ENCODE assay signal across 12 mouse cellular contexts in genomic region chr4:130889777-130890510, GRCm38 (mm10). TPM values are rescaled to one million over a fixed set of nuclear protein-coding genes. Genes with fewer than 3 reads are reported as not detected.
DNase-seq lines count a peak whose midpoint lies in the region; ATAC-seq and TF ChIP-seq lines count a peak whose summit lies in the region.
"Had no signal": no experiment of that assay in that cellular context is flagged by ENCODE, and none has a peak within 500 bp of the region (broad histone marks: within the 10 kb centered on the region; RNA-seq: fewer than 3 reads in every experiment).

No protein-coding gene starts in this region.

- no peak overlapping the region for H3K4me3 ChIP-seq in heart, embryonic 11.5 days (ENCODE audit: low read depth, low read length)
- H3K4me3 ChIP-seq in CH12.LX (replicated peaks in 1 of 3; ENCODE audit: low read depth in 2 of 3, low read length in 2 of 3, poor library complexity in 1 of 3): no peak overlapping the region
- H3K4me3 ChIP-seq in kidney, embryonic 14.5 days (ENCODE audit: low read length): no peak overlapping the region
- no peak overlapping the region for H3K4me3 ChIP-seq in lung, embryonic 15.5 days
- H3K4me3 ChIP-seq: embryonic facial prominence, embryonic 12.5 days had no signal

- peaks cover 3% of the 10 kb centered on the region; the same call in 1 of the 2 replicates for H3K27me3 ChIP-seq in heart, embryonic 11.5 days (ENCODE audit: control insufficient read depth, insufficient read depth, low read length)
- peaks cover 55% of the 10 kb centered on the region for H3K27me3 ChIP-seq in CH12.LX (replicated peaks)
- H3K27me3 ChIP-seq in kidney, embryonic 14.5 days (ENCODE audit: control insufficient read depth, insufficient read depth, low read length): no peaks in the 10 kb centered on the region
- H3K27me3 ChIP-seq in lung, embryonic 15.5 days: no peaks in the 10 kb centered on the region; the same call in 1 of the 2 replicates
- H3K27me3 ChIP-seq: embryonic facial prominence, embryonic 12.5 days had no signal

- H3K79me2 ChIP-seq in CH12.LX (replicated peaks; ENCODE audit: control insufficient read depth, extremely low read depth, insufficient read depth, poor library complexity, severe bottlenecking): no peaks in the 10 kb centered on the region

- TF ChIP-seq CTCF in CH12.LX (conservative IDR thresholded peaks at IDR 0.05 in 1 of 2, IDR thresholded peaks at IDR 0.05 in 1 of 2; ENCODE audit: low read depth in 2 of 2, low read length in 2 of 2): no peak

- no peak for TF ChIP-seq RAD21 in CH12.LX (IDR thresholded peaks at IDR 0.05; ENCODE audit: low read depth, low read length)

- H3K9ac ChIP-seq in heart, embryonic 11.5 days (ENCODE audit: low read depth, low read length): no peak overlapping the region
- H3K9ac ChIP-seq in CH12.LX (ENCODE audit: insufficient read depth, low read depth): no peak overlapping the region
- no peak overlapping the region for H3K9ac ChIP-seq in kidney, embryonic 14.5 days (ENCODE audit: low read depth, low read length)
- H3K9ac ChIP-seq in lung, embryonic 15.5 days: no peak overlapping the region
- H3K9ac ChIP-seq: embryonic facial prominence, embryonic 12.5 days had no signal

- TF ChIP-seq POLR2A in CH12.LX (IDR thresholded peaks at IDR 0.05; ENCODE audit: low read depth, low read length): no peak

- no peak for DNase-seq in heart, postnatal 25 days (ENCODE audit: low spot score)
- no peak for DNase-seq in CH12.LX (ENCODE audit: extremely low read depth)
- no peak for DNase-seq in right cerebral cortex, postnatal 14 days
- DNase-seq in adrenal gland, adult 18-20 months (ENCODE audit: low spot score in 2 of 2): no peak
- no peak for DNase-seq in ovary, adult 18-20 months (ENCODE audit: low spot score)

- peaks cover 9% of the 10 kb centered on the region for H3K4me1 ChIP-seq in heart, embryonic 11.5 days (ENCODE audit: control insufficient read depth, insufficient read depth, low read length)
- peaks cover 3% of the 10 kb centered on the region in 2 experiments; a peak in 1 of 4 replicates for H3K4me1 ChIP-seq in CH12.LX (ENCODE audit: control insufficient read depth in 1 of 2, insufficient read depth in 2 of 2)
- peaks cover 11% of the 10 kb centered on the region; the same call in 1 of the 2 replicates for H3K4me1 ChIP-seq in kidney, embryonic 14.5 days (ENCODE audit: control insufficient read depth, insufficient read depth, low read length)
- 0 out of 2 replicates have a peak, but pooled peaks cover 6% of the 10 kb centered on the region for H3K4me1 ChIP-seq in lung, embryonic 15.5 days

- in situ Hi-C loops in CH12.LX (cut with MboI; ENCODE audit: low pct_ligation_motif_present, low pct_unique_long_range_greater_than_20kb, low sequenced_read_pairs): no loop called here

- 0 out of 2 replicates have a peak, but pooled peaks have one; percentile 41 for ATAC-seq in heart, embryonic 11.5 days (replicated peaks; ENCODE audit: insufficient number of reproducible peaks, low FRiP score, low TSS enrichment)
- ATAC-seq in kidney, embryonic 14.5 days (ENCODE audit: low FRiP score, low TSS enrichment): peak; percentile 14; the same call in 1 of the 2 replicates
- peak; percentile 35; the same call in 1 of the 2 replicates for ATAC-seq in lung, embryonic 15.5 days (ENCODE audit: borderline replicate concordance, extremely low read depth, low FRiP score, low TSS enrichment)
- ATAC-seq: forebrain, embryonic 16.5 days had no signal

- no peaks in the 10 kb centered on the region for H3K36me3 ChIP-seq in heart, embryonic 11.5 days (ENCODE audit: control insufficient read depth, insufficient read depth, low read length)
- no peaks in the 10 kb centered on the region for H3K36me3 ChIP-seq in CH12.LX (replicated peaks in 1 of 2; ENCODE audit: control insufficient read depth in 1 of 2, insufficient read depth in 1 of 2, low read length in 1 of 2)
- H3K36me3 ChIP-seq in kidney, embryonic 14.5 days (ENCODE audit: control insufficient read depth, insufficient read depth, low read length): no peaks in the 10 kb centered on the region
- H3K36me3 ChIP-seq in lung, embryonic 15.5 days: no peaks in the 10 kb centered on the region
- H3K36me3 ChIP-seq: embryonic facial prominence, embryonic 12.5 days had no signal

- TF ChIP-seq EP300 in CH12.LX (IDR thresholded peaks at IDR 0.05; ENCODE audit: low read length): no peak

- 23% methylated on average over 11 of the region's 11 CpGs for WGBS in heart, embryonic 11.5 days (ENCODE audit: insufficient replicate concordance)
- 35% methylated on average over 10 of the region's 11 CpGs for WGBS in kidney, embryonic 14.5 days
- WGBS in lung, embryonic 15.5 days: 26% methylated on average over 10 of the region's 11 CpGs

- H3K27ac ChIP-seq in heart, embryonic 11.5 days (ENCODE audit: low read depth, low read length): peak overlapping the region; percentile 15; the same call in 1 of the 2 replicates
- H3K27ac ChIP-seq in CH12.LX (ENCODE audit: insufficient read depth, low read depth): no peak overlapping the region
- no peak overlapping the region for H3K27ac ChIP-seq in kidney, embryonic 14.5 days (ENCODE audit: low read depth, low read length)
- H3K27ac ChIP-seq in lung, embryonic 15.5 days: no peak overlapping the region
- H3K27ac ChIP-seq: embryonic facial prominence, embryonic 12.5 days had no signal

- intact Hi-C loops in heart, postnatal 25 days (cut with DNase I): no loop called here

- dilution Hi-C loops in CH12.LX (cut with MboI; ENCODE audit: extremely low pct_ligation_motif_present, extremely low pct_unique_long_range_greater_than_20kb, low sequenced_read_pairs): no loop called here

- H3K9me3 ChIP-seq in heart, embryonic 11.5 days (replicated peaks; ENCODE audit: control insufficient read depth, low read length): no peaks in the 10 kb centered on the region
- peaks cover 4% of the 10 kb centered on the region for H3K9me3 ChIP-seq in CH12.LX (replicated peaks; ENCODE audit: low read length)
- H3K9me3 ChIP-seq in kidney, embryonic 14.5 days (ENCODE audit: control insufficient read depth, low read length): no peaks in the 10 kb centered on the region
- H3K9me3 ChIP-seq in lung, embryonic 15.5 days: no peaks in the 10 kb centered on the region
- H3K9me3 ChIP-seq: embryonic facial prominence, embryonic 12.5 days had no signal

- H3K4me2 ChIP-seq in heart, embryonic 11.5 days: no peak overlapping the region
- H3K4me2 ChIP-seq in CH12.LX (ENCODE audit: insufficient read depth, low read depth, poor library complexity, severe bottlenecking): no peak overlapping the region
- no peak overlapping the region for H3K4me2 ChIP-seq in kidney, embryonic 14.5 days (replicated peaks; ENCODE audit: low read depth, low read length)
- no peak overlapping the region for H3K4me2 ChIP-seq in lung, embryonic 15.5 days
- H3K4me2 ChIP-seq: embryonic facial prominence, embryonic 12.5 days had no signal

TF ChIP-seq in CH12.LX, 34 proteins besides CTCF, POLR2A, EP300 and RAD21:
- TF ChIP-seq USF2 (conservative IDR thresholded peaks at IDR 0.05; ENCODE audit: low read depth, low read length) (no peak), PAX5 (IDR thresholded peaks at IDR 0.05; ENCODE audit: low read length) (no peak), ZC3H11A (IDR thresholded peaks at IDR 0.05; ENCODE audit: low read depth, low read length) (no peak), BHLHE40 (IDR thresholded peaks at IDR 0.05; ENCODE audit: low read depth, low read length) (0 out of 2 replicates have a peak, but pooled peaks have one; percentile 23)

RNA-seq across cellular contexts. Expression of gene Laptm5, which starts 23.0 kb away (rescaled TPM):
- 15.0 and 18.2 TPM in 2 replicates for polyA plus RNA-seq in heart, embryonic 11.5 days (2014; fragmentation: Nextera tagmentation; extraction: Ambion mirVana)
- 10 to 100 TPM; 17.8 to 18.4 TPM for total RNA-seq in heart, postnatal 25 days (2021)
- total RNA-seq in CH12.LX (2012; rRNA removed) (182 and 225 TPM in 2 replicates), CH12.LX (2014; rRNA removed) (32.3 and 41.1 TPM in 2 replicates)
- polyA plus RNA-seq in CH12.LX (2012; ENCODE audit: insufficient read length, low read depth): 486 and 594 TPM in 2 replicates
- polyA plus RNA-seq in kidney, embryonic 14.5 days (2014; fragmentation: Nextera tagmentation; extraction: Ambion mirVana): 19.7 and 29.5 TPM in 2 replicates
- 37.8 and 45.5 TPM in 2 replicates for polyA plus RNA-seq in lung, embryonic 15.5 days (2015; fragmentation: Nextera tagmentation; extraction: Ambion mirVana)
- 10 to 100 TPM; 25.1 to 54.6 TPM for total RNA-seq in adrenal gland, adult 18-20 months (2021)

RNA-seq across cellular contexts. Expression of gene Matn1, which starts 54.2 kb away (rescaled TPM):
- polyA plus RNA-seq in heart, embryonic 11.5 days (2014; fragmentation: Nextera tagmentation; extraction: Ambion mirVana): 0.39 TPM in 1 of 2 replicates, not detected in the other
- total RNA-seq in heart, postnatal 25 days (2021): not detected
- 1.8 and 3.5 TPM in 2 replicates for total RNA-seq in CH12.LX (2012; rRNA removed)
- 0.30 and 0.52 TPM in 2 replicates for total RNA-seq in CH12.LX (2014; rRNA removed)
- polyA plus RNA-seq in CH12.LX (2012; ENCODE audit: insufficient read length, low read depth): 0.37 and 0.76 TPM in 2 replicates
- 0.41 and 0.44 TPM in 2 replicates for polyA plus RNA-seq in kidney, embryonic 14.5 days (2014; fragmentation: Nextera tagmentation; extraction: Ambion mirVana)
- 0.25 and 0.61 TPM in 2 replicates for polyA plus RNA-seq in lung, embryonic 15.5 days (2015; fragmentation: Nextera tagmentation; extraction: Ambion mirVana)
- total RNA-seq in adrenal gland, adult 18-20 months (2021): not detected
- total RNA-seq: granulocyte monocyte progenitor cell, adult 5-6 weeks; monocyte, adult 5-6 weeks had no signal
- polyA plus RNA-seq: forebrain, embryonic 16.5 days had no signal

Comparison
In these comparisons a context has a peak if more than half of its experiments do, and no peak if none do; other contexts are left out.
1. RNA of gene Laptm5, which starts 23.0 kb away (polyA plus RNA-seq): 486 to 594 TPM in CH12.LX; 37.8 to 45.5 TPM in lung, embryonic 15.5 days, 19.7 to 29.5 TPM in kidney, embryonic 14.5 days and 15.0 to 18.2 TPM in heart, embryonic 11.5 days; every median in the first group is over 10 times any median in the second.
2. Peak in every context shown above with its lines, with median percentiles within 50 percentile points of each other: ATAC-seq.